Mouse (Mus musculus): Measurements from ENCODE around the gene Cacna1a. TPM values are rescaled to one million over a fixed set of nuclear protein-coding genes. Genes with fewer than 3 reads are reported as not detected.

The Cacna1a gene
- total and polyA plus RNA-seq, 3 experiments: 3.2 to 5.1 TPM; not detected in 1

- TF ChIP-seq TAL1 (IDR thresholded peaks at IDR 0.05; ENCODE audit: low read length): no peak
- TF ChIP-seq SIN3A (IDR thresholded peaks at IDR 0.05; ENCODE audit: low read length): peak; percentile 97
- no peak for TF ChIP-seq MAFK (IDR thresholded peaks at IDR 0.05; ENCODE audit: borderline replicate concordance, low read depth, low read length)
- peak; percentile 96 for TF ChIP-seq MEF2A (IDR thresholded peaks at IDR 0.05; ENCODE audit: extremely low read depth, insufficient replicate concordance, low read depth, low read length, poor library complexity, severe bottlenecking)
- no peak for TF ChIP-seq MYB (IDR thresholded peaks at IDR 0.05; ENCODE audit: low read depth, low read length)
- no peak for TF ChIP-seq ZKSCAN1 (IDR thresholded peaks at IDR 0.05; ENCODE audit: low read depth, low read length)
- TF ChIP-seq HCFC1 (IDR thresholded peaks at IDR 0.05; ENCODE audit: low read depth, low read length): peak; percentile 81
Observed at GRCm38 (mm10) chr8:84663483-84664327, 275.5 kb downstream of the Cacna1a start (continued).

GRCm38 (mm10) chr8:84664566-84665384 is 276.5 kb downstream of the Cacna1a start:
- peaks cover 0 to 22% of the 10 kb centered on the region in 2 experiments; a peak in 2 of 4 replicates for H3K4me1 ChIP-seq (ENCODE audit: control insufficient read depth in 1 of 2, insufficient read depth in 2 of 2, low read length in 2 of 2)
- H3K9ac ChIP-seq (ENCODE audit: control insufficient read depth, low read depth, low read length, poor library complexity, severe bottlenecking): peak overlapping the region; percentile 95
- H3K27me3 ChIP-seq (ENCODE audit: control insufficient read depth in 1 of 2, insufficient read depth in 2 of 2, low read length in 2 of 2): no peaks in the 10 kb centered on the region
- H3K36me3 ChIP-seq (ENCODE audit: control insufficient read depth in 1 of 2, insufficient read depth in 2 of 2, low read length in 2 of 2): peaks cover 0 to 15% of the 10 kb centered on the region in 2 experiments; a peak in 2 of 4 replicates
- H3K9me3 ChIP-seq (replicated peaks; ENCODE audit: insufficient read depth, low read length): no peaks in the 10 kb centered on the region
- H3K79me2 ChIP-seq (ENCODE audit: control insufficient read depth, insufficient read depth, low read length, poor library complexity): peaks cover 52% of the 10 kb centered on the region
- peak overlapping the region; percentile 58 to 84 for H3K4me3 ChIP-seq (ENCODE audit: control insufficient read depth in 1 of 2, insufficient read depth in 1 of 2, low read depth in 2 of 2, low read length in 2 of 2)
- peak; percentile 91 for DNase-seq (ENCODE audit: low read depth, low spot score)
- H3K27ac ChIP-seq (ENCODE audit: control insufficient read depth, low read depth, low read length): peak overlapping the region; percentile 97
- no peak for TF ChIP-seq RAD21 (IDR thresholded peaks at IDR 0.05; ENCODE audit: low read depth, low read length)
- no peak for TF ChIP-seq USF2 (IDR thresholded peaks at IDR 0.05; ENCODE audit: borderline replicate concordance in 1 of 2, insufficient read depth in 1 of 2, low read depth in 1 of 2, low read length in 2 of 2)
- TF ChIP-seq GATA1 (IDR thresholded peaks at IDR 0.05; ENCODE audit: low read depth, low read length): no peak
- peak; percentile 70 for TF ChIP-seq MAX (IDR thresholded peaks at IDR 0.05; ENCODE audit: low read length)
- TF ChIP-seq GABPA (IDR thresholded peaks at IDR 0.05; ENCODE audit: low read depth, low read length): no peak
- TF ChIP-seq BHLHE40 (IDR thresholded peaks at IDR 0.05; ENCODE audit: borderline replicate concordance, low read depth, low read length): no peak
- TF ChIP-seq HCFC1 (IDR thresholded peaks at IDR 0.05; ENCODE audit: low read depth, low read length): peak; percentile 98
- TF ChIP-seq EP300 (IDR thresholded peaks at IDR 0.05; ENCODE audit: low read depth in 1 of 2, low read length in 2 of 2): 0 out of 4 replicates have a peak, but pooled peaks of 1 of the 2 experiments have one; percentile 34
- TF ChIP-seq TCF12 (IDR thresholded peaks at IDR 0.05; ENCODE audit: low read depth, low read length): peak; percentile 69
- TF ChIP-seq USF1 (IDR thresholded peaks at IDR 0.05; ENCODE audit: low read depth, low read length): no peak
- TF ChIP-seq MYB (IDR thresholded peaks at IDR 0.05; ENCODE audit: low read depth, low read length): no peak
- peak; percentile 69; the same call in 1 of the 2 replicates for TF ChIP-seq MYC (IDR thresholded peaks at IDR 0.05; ENCODE audit: low read depth, low read length)
- TF ChIP-seq E2F4 (IDR thresholded peaks at IDR 0.05; ENCODE audit: borderline replicate concordance, low read depth, low read length): peak; percentile 86; the same call in 1 of the 2 replicates
- peak; percentile 86; the same call in 1 of the 2 replicates for TF ChIP-seq CHD1 (IDR thresholded peaks at IDR 0.05; ENCODE audit: low read depth, low read length)
- peak; percentile 70 for TF ChIP-seq MXI1 (IDR thresholded peaks at IDR 0.05; ENCODE audit: low read depth, low read length)
- TF ChIP-seq JUND (IDR thresholded peaks at IDR 0.05; ENCODE audit: low read depth, low read length): no peak
- peak; percentile 72 for TF ChIP-seq POLR2AphosphoS2 (IDR thresholded peaks at IDR 0.05; ENCODE audit: low read length)
- TF ChIP-seq ZMIZ1 (IDR thresholded peaks at IDR 0.05; ENCODE audit: low read depth, low read length): no peak; the same call in none of the 2 replicates
- TF ChIP-seq ETS1 (IDR thresholded peaks at IDR 0.05; ENCODE audit: low read depth, low read length): peak; percentile 39; the same call in 1 of the 2 replicates
- no peak for TF ChIP-seq ZNF384 (IDR thresholded peaks at IDR 0.05; ENCODE audit: low read depth, low read length)
- TF ChIP-seq ELF1 (IDR thresholded peaks at IDR 0.05; ENCODE audit: low read depth, low read length): peak; percentile 74
- TF ChIP-seq POLR2AphosphoS5 (IDR thresholded peaks at IDR 0.05; ENCODE audit: borderline replicate concordance, low read depth, low read length): no peak
- TF ChIP-seq TAL1 (IDR thresholded peaks at IDR 0.05; ENCODE audit: low read length): no peak
- TF ChIP-seq UBTF (IDR thresholded peaks at IDR 0.05; ENCODE audit: borderline replicate concordance, insufficient read depth, low read depth, low read length): no peak
- TF ChIP-seq SMC3 (IDR thresholded peaks at IDR 0.05; ENCODE audit: low read depth, low read length): no peak
- no peak for TF ChIP-seq ZC3H11A (IDR thresholded peaks at IDR 0.05; ENCODE audit: low read depth, low read length)

All from MEL (cell line).